Mouse (Mus musculus): Measurements from ENCODE around the gene Mtus2. TPM values are rescaled to one million over a fixed set of nuclear protein-coding genes. Genes with fewer than 3 reads are reported as not detected.

Gene Mtus2
- total and polyA plus RNA-seq, 3 experiments, result 0.03 to 0.13 TPM; not detected in 1

- Histone ChIP-seq H3K27ac (ENCODE audit: insufficient read depth, low read depth) (no peak overlapping the region), H3K4me3 (replicated peaks in 1 of 3; ENCODE audit: low read depth in 2 of 3, low read length in 2 of 3, poor library complexity in 1 of 3) (no peak overlapping the region), H3K4me1 (ENCODE audit: control insufficient read depth in 1 of 2, insufficient read depth in 2 of 2) (no peaks in the 10 kb centered on the region), H3K36me3 (replicated peaks in 1 of 2; ENCODE audit: control insufficient read depth in 1 of 2, insufficient read depth in 1 of 2, low read length in 1 of 2) (no peaks in the 10 kb centered on the region), H3K4me2 (ENCODE audit: insufficient read depth, low read depth, poor library complexity, severe bottlenecking) (no peak overlapping the region), H3K9ac (ENCODE audit: insufficient read depth, low read depth) (no peak overlapping the region), H3K79me2 (replicated peaks; ENCODE audit: control insufficient read depth, extremely low read depth, insufficient read depth, poor library complexity, severe bottlenecking) (no peaks in the 10 kb centered on the region), H3K9me3 (replicated peaks; ENCODE audit: low read length) (peaks cover 58% of the 10 kb centered on the region), H3K27me3 (replicated peaks) (no peaks in the 10 kb centered on the region)
- TF ChIP-seq MEF2A (IDR thresholded peaks at IDR 0.05; ENCODE audit: borderline replicate concordance, low read depth, low read length) (no peak), ETS1 (conservative IDR thresholded peaks at IDR 0.05; ENCODE audit: low read depth, low read length) (no peak), TBP (conservative IDR thresholded peaks at IDR 0.05; ENCODE audit: low read depth, low read length) (no peak), JUND (conservative IDR thresholded peaks at IDR 0.05; ENCODE audit: low read depth, low read length) (no peak), USF1 (IDR thresholded peaks at IDR 0.05; ENCODE audit: low read depth, low read length) (no peak), KAT2A (IDR thresholded peaks at IDR 0.05; ENCODE audit: insufficient replicate concordance, low read length) (no peak), CTCF (conservative IDR thresholded peaks at IDR 0.05 in 1 of 2, IDR thresholded peaks at IDR 0.05 in 1 of 2; ENCODE audit: low read depth in 2 of 2, low read length in 2 of 2) (no peak)
- dilution Hi-C loops (cut with MboI; ENCODE audit: extremely low pct_ligation_motif_present, extremely low pct_unique_long_range_greater_than_20kb, low sequenced_read_pairs) (no loop called here), in situ Hi-C loops (cut with MboI; ENCODE audit: low pct_ligation_motif_present, low pct_unique_long_range_greater_than_20kb, low sequenced_read_pairs) (no loop called here)
- no peak for DNase-seq (ENCODE audit: extremely low read depth)
Observed at GRCm38 (mm10) chr5:148133448-148134060, 176.4 kb downstream of the Mtus2 start.

GRCm38 (mm10) chr5:148141662-148142061 lies 184.5 kb downstream of the Mtus2 start:
- no peaks in the 10 kb centered on the region for H3K27me3 ChIP-seq (replicated peaks)
- no peak overlapping the region for H3K9ac ChIP-seq (ENCODE audit: insufficient read depth, low read depth)
- H3K9me3 ChIP-seq (replicated peaks; ENCODE audit: low read length), result peaks cover 43% of the 10 kb centered on the region
- H3K4me1 ChIP-seq (ENCODE audit: control insufficient read depth in 1 of 2, insufficient read depth in 2 of 2), result no peaks in the 10 kb centered on the region
- no peak overlapping the region for H3K27ac ChIP-seq (ENCODE audit: insufficient read depth, low read depth)
- TF ChIP-seq ELF1 (IDR thresholded peaks at IDR 0.05; ENCODE audit: low read depth, low read length) (no peak), USF1 (IDR thresholded peaks at IDR 0.05; ENCODE audit: low read depth, low read length) (no peak), CHD2 (IDR thresholded peaks at IDR 0.05; ENCODE audit: low read length) (no peak), KAT2A (IDR thresholded peaks at IDR 0.05; ENCODE audit: insufficient replicate concordance, low read length) (no peak), EP300 (IDR thresholded peaks at IDR 0.05; ENCODE audit: low read length) (no peak), HCFC1 (IDR thresholded peaks at IDR 0.05; ENCODE audit: low read depth, low read length) (no peak), ZNF384 (IDR thresholded peaks at IDR 0.05; ENCODE audit: low read depth, low read length) (no peak), BHLHE40 (IDR thresholded peaks at IDR 0.05; ENCODE audit: low read depth, low read length) (no peak), MAZ (IDR thresholded peaks at IDR 0.05; ENCODE audit: low read depth, low read length) (no peak), ZKSCAN1 (IDR thresholded peaks at IDR 0.05; ENCODE audit: borderline replicate concordance, low read depth, low read length) (no peak), ETS1 (conservative IDR thresholded peaks at IDR 0.05; ENCODE audit: low read depth, low read length) (no peak), E2F4 (IDR thresholded peaks at IDR 0.05; ENCODE audit: insufficient replicate concordance, low read depth, low read length) (no peak)
- no peaks in the 10 kb centered on the region for H3K36me3 ChIP-seq (replicated peaks in 1 of 2; ENCODE audit: control insufficient read depth in 1 of 2, insufficient read depth in 1 of 2, low read length in 1 of 2)
- DNase-seq (ENCODE audit: extremely low read depth), result no peak
- in situ Hi-C loops (cut with MboI; ENCODE audit: low pct_ligation_motif_present, low pct_unique_long_range_greater_than_20kb, low sequenced_read_pairs), result no loop called here
- no peak overlapping the region for H3K4me3 ChIP-seq (replicated peaks in 1 of 3; ENCODE audit: low read depth in 2 of 3, low read length in 2 of 3, poor library complexity in 1 of 3)
- H3K4me2 ChIP-seq (ENCODE audit: insufficient read depth, low read depth, poor library complexity, severe bottlenecking), result no peak overlapping the region
- dilution Hi-C loops (cut with MboI; ENCODE audit: extremely low pct_ligation_motif_present, extremely low pct_unique_long_range_greater_than_20kb, low sequenced_read_pairs), result no loop called here
- H3K79me2 ChIP-seq (replicated peaks; ENCODE audit: control insufficient read depth, extremely low read depth, insufficient read depth, poor library complexity, severe bottlenecking), result no peaks in the 10 kb centered on the region

All from CH12.LX (cell line).